Mouse (Mus musculus) layer of hippocampus, postnatal 14 days (tissue): ENCODE results near the gene Marcksl1. TPM values are rescaled to one million over a fixed set of nuclear protein-coding genes. Genes with fewer than 3 reads are reported as not detected.

Experiments
- DNase-seq, 2 experiments: peaks; one replicate each; pipeline ENCODE4 v3.0.0; 2021 to 2022; ENCODE audit warnings: low spot score in 2 of 2, mixed read lengths in 1 of 2
- long read RNA-seq, 2 experiments: library from polyadenylated mRNA; stranded (forward); transcript quantifications; one replicate each; pipeline ENCODE4 v2.0.0; 2021
- total RNA-seq, 2 experiments: library from RNA; stranded (reverse); gene quantifications; 2 replicates each; pipeline ENCODE4 v1.2.3; 2021

The Marcksl1 gene
- total RNA-seq, result 100 to 1,000 TPM; 372 to 379 TPM
- long read RNA-seq, experiment 1, transcript Marcksl1-201 (2 exons, 1,605 nt), result major isoform, 868 of 912 reads
- long read RNA-seq, experiment 1, partial matches to known transcripts, result 0 of 912 reads
- long read RNA-seq, experiment 1, other reads (novel, unspliced or antisense), result 44 of 912 reads
- long read RNA-seq, experiment 2, transcript Marcksl1-201 (2 exons, 1,605 nt), result major isoform, 1,217 of 1,294 reads
- long read RNA-seq, experiment 2, partial matches to known transcripts, result 0 of 1,294 reads
- long read RNA-seq, experiment 2, other reads (novel, unspliced or antisense), result 77 of 1,294 reads

DNA sequence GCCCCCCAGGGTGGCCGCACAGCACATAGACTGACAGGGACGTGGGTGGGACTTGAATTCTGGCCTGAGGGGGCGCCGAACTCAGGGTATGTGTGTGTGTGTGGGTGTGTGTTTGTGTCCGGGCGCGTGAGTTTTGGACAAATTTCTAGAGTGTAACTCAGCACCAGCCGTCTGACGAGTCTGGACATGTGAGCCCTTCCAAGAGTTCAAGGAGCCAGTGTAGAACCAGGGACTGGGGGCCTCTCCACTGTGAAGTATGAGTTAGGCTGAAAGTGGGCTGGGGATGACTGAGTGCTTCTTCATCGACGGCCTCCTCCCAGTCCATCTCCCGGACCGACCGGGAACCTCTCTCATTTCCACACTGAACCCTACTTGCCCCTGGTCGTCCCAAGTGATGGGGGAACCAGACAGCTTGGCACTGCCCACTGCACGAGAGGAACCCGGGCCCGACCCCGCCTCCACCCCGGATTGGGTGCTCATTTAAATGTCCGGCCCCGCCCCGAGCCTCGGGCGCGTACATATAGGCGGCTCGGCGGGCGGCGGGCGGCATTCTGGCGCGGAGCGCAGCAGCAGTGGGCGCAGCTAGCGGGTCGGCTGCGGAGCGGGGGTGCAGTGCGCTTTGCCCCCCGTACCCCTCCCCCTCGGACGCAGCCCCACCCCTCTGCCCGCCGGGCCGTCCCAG is at the start of gene Marcksl1:
Gene Marcksl1, plus strand, starts transcription at position 496 of the 682 bp plus-strand sequence.
- peak; percentile 85 to 93 for DNase-seq

DNA sequence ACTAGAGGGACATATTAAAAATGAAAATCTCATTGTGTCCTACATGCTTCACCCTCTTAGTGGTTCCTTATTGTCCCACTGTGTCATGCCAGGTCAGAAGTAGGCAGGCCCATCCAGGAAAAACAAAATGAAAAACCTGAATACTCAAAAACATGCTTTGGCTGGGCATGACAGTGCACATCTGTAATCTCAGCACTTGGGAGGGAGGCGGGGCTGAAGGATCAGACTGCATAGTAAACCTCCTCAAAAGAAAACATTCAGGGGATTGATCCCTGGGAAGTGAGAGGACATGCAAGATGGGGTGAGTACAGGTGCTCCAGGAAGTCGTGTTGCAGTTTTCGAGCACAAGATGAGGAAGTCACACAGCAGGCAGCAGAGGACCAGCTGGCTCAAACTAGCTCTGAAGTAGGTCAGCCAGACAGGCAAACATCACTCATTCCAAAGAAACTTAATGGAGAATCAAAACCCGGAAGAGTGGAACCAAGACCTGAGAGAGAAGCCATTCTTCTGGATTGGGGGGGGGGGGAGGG is 49.0 kb upstream of the Marcksl1 start:
- no peak for DNase-seq

DNA sequence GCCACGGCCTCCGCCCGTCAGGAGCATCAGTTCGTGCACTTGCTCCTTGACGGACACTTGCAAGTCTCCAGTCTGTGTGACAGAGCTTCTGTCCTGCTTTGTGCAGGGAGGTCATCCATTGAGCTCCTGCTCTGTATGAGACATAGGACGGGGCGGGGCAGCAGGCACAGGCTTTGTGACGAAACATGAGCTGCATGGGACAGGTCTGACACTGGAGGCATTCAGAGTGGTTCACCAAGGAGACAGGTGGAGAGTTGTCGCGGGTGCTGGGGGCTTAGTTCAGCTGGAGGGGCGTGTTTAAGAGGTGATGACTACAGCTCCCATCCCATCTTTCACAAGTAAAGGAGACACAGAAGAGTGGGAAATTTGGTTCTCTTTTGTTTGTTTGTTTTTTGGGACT is 37.3 kb upstream of the Marcksl1 start:
- DNase-seq, result no peak

DNA sequence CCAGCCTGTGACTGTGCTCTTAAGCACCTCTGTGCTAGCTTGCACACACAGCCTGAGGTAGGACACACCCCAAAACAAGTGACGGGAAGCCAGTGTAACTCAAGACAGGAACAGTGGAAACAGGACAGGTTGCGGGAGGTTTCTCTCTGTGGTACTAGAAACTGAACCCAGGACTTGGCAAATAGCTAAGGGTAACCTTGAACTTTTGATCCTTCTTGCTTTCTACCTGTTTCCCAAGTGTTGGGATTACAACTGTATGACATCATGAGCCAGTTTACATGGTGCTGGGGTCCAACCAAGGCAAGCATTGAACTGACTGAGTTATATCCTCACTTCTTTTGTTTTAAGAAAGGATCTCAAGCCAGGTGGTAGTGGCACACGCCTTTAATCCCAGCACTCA is 33.5 kb upstream of the Marcksl1 start:
- DNase-seq, result no peak

DNA sequence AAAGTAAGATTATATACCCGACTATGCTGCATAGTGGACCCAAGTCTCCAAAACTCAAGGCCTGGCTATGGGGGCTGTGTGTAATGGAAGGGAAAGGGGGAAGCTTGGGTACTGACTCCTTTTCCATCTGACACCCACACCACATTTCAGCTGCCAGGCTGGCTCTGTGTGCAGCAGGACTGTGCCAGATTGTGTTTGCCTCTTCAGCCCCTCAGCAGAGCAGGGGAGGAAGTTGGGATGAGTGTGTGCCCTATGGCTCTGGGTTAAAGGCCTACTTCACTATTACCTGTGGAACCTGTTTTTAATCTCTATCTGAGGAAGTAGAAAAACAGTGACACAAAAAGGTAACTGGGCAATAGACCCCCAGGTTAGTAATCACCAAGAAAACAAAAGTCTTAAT is 32.3 kb upstream of the Marcksl1 start:
- DNase-seq, result no peak

DNA sequence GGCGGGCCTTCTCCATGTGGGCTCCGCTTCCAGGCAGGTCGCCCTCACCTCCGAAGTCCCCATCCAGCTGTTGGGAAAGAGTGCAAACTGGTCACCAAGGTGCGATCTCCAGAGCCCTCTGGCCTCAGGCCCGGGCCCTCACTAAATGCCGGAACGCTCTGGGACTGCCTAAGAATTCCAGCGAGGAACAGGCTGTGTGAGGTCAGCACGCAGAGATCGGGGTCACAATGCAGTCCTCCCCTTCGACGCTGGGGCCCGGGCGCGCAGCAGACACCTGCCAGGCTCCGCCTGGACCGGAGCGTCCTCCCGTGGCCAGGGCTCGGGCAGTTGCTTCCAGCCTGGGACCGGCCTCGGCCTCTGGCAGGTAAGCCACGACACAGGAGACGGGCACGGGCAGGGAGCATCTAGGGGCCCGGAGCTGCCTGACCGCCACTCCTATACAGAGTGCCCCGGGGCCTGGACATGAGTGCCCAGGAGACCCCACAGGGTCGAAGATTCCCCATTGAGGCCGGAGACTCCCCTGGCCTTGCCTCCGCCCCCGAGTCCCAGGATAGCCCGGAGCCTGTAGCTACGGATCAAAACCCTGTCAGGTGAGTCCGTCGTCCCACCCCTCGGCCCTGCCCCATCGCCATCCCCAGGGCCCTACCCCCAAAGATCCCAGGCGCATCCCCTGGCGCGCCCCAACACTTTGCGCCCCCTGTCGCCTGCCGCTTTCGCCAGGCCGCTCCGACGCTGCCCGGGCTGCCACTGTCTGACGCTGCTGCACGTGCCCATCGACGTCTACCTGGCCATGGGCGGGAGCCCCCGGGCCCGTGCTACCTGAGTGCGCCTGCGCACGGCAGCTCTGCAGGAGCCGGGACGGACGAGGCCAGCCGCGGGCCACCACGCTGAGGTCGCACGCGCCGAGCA is 22.2 kb upstream of the Marcksl1 start, which contains the start of the genes Tssk3 and Fam229a:
Gene Tssk3, minus strand, starts transcription at position 51 of the 909 bp plus-strand sequence.
Gene Fam229a, plus strand, starts transcription at position 219 of the 909 bp plus-strand sequence.
- no peak for DNase-seq

DNA sequence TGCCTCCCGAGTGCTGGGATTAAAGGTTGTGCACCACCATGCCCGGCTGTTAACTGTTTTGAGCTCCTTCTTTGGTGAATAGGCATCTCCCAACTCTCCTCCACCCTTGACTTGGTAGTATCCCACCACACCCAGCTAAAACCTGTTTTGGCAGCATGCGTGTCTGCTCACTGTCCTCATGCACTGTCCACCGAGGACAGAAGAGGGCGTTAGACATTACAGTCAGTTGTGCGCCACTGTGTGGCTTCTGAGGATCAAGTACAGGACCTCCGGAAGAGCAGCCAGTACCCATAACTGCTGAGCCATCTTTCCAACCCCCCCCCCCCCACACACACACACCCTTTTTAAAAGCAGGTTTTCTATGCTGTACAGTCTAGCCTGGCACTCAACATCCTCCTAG is 18.7 kb upstream of the Marcksl1 start:
- DNase-seq, result no peak

DNA sequence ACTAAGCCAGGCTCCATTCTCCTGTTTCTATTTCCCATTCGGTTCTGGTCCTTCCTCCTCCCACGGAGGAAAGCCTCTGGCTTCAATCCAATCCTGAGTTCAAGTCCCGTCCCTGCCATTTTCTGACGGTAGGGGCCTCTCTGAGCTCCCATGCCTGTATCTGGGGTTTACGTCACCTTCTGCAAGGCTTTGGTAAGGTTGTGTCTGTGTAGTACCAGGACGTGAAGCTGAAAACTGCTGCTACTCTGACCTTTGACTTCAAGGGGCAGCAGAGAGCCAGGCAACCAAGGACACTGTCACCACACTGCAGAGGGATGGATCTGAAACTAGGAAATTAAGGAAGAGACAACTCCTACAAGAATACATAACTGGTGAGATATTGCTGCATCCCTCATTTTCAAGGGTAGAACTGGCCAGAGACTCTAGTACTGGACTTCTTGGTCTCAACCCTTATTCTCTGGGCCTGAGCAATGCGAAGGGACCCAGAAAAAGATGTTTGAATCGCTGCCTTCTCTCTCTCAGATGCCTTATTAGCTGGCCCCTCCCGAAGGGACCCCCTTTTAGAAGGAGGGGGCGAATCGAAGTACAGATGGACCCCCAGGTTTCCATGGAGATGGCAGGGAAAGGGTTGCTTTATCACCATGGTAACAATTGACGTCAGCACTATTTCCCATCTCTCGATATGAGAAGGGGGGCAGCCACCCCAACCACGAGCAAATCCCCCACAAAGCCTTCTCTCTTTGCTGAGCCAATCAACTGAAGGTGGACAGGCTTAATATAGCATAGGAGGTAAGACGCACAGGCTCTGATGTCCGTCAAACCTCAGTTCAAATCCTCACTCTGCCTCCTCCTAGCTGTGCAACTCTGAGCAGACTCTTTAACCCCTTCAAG is 17.5 kb upstream of the Marcksl1 start:
- DNase-seq, result peak; percentile 71 to 89

DNA sequence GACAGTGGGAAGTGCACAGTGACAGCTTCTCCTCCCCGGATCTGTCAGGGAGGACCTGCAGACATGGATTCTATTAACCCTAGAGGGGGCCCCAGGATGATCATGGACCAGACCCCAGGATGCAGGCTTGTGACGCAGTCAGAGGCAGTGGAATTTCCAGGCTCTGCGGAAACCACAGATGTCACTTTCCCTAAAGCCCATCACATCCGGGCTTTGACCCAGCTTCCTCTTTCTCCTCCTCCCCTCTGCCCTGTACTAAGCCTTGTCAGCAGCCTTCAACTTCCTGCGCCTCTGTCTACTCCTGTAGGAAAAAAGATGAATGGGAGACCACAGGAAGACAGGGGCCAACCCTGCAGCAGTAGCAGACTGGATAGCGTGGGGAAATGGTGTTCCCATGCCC is 16.8 kb upstream of the Marcksl1 start:
- no peak for DNase-seq

DNA sequence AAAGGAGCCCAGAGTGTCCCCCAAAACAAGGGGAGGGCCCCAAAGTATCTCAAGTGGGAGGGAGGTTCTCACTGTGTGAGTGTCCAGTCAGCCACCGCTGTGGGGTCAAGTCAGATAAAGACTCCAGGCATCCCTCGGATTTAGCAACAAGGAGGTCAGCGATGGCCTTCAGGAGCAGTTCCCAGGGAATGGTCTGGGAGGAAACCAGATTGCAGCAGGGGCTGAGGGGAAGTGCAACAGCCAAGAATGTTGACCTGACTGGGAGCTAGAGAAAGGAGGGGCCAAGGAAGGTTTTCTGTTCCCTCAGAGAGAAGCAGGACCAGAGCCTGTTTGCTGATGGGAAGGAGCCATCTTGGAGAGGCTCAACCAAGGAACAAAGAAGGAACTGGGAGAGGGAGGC is 14.4 kb upstream of the Marcksl1 start:
- DNase-seq, result no peak

DNA sequence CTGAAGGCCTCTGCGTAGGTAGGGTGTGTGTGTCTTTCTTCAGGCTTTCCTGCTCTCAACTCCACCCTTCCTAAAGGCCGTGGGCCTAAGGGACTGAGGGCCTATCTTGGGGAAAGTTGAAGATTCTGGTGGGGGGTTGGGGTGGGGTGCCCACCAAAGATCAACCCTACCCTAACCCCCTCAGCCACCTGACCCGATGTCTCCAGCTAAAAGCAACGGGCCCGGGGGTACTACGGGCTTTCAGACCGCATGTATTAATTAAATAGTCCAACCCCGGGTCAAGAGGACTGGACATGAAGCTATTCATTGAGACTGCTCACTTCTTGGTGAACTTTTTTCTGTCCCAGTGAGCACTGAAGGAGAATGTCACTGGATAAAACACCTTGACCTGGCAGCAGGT is 13.4 kb upstream of the Marcksl1 start:
- no peak for DNase-seq

DNA sequence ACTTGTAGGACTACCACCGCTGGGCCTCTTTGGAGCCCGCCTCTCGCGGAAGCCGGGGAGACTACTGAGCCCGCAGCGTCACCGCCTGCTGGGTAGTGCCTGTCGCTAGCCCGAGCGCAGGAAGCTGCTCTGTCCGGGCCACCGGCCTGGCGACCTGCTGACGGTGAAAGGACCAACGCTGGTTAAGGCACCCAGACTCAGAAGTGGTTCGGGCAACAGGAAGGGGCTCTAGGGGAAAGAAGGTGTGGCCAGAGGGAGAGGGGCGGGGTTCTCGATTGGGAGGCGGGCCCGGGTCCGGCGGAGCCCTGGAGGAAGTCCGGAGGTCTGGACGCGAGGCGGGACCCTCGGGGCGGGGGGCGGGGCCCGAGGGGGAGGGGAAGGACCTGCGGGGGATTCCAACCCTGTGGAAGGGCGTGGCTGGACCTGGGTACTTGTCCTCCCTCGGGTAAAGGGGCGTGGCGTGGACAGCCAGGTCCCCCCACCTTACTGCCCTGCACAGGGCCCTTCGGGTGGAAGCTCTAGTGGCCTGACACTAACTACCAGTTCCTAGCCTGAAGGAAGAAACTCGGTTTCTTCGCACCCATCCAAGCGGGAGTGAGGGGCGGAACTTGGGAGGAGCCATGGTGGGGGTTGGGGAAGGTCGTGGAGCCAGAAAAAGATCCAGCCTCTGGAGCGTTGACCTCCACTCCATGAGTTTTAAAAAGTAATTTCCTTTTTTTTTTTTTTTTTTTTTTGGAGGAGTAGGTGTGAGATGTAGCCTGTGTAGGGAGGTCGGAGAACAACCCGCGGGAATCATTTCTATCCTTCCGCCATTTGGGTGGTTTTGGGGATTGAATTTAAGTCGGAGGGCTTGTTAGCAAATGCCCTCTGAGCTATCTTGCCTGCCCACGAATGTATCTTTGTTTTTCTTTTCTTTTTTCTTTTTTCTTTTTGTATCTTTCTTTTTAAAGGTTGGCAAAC is 12.5 kb upstream of the Marcksl1 start:
- DNase-seq, result peak; percentile 73 to 75

DNA sequence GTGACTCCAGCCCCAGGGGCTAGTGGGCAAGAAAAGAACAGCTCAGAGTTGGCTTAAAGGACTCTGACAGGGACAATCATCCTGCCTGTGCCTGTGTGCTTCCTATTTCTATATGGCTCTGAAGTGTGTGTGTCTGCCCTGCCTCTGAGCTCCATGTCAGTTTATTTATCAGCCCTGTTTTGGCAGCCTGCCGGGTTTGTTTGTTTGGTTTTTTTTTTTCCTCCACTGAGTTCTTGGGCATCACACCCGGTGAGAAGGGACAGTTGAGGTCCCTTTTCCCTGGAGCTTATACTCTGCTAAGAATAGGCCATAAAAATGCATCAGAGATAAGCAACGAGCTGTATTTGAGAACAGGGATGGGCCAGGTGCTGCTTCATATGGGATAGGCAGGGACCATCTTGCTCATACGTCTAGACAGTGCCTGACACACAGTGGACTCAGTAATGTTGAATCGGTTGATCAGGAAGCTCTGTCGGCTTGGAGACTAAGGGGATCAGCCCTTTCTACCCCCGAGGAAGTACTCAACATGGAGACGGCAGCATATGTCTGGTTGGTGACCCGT is 11.0 kb upstream of the Marcksl1 start:
- no peak for DNase-seq

DNA sequence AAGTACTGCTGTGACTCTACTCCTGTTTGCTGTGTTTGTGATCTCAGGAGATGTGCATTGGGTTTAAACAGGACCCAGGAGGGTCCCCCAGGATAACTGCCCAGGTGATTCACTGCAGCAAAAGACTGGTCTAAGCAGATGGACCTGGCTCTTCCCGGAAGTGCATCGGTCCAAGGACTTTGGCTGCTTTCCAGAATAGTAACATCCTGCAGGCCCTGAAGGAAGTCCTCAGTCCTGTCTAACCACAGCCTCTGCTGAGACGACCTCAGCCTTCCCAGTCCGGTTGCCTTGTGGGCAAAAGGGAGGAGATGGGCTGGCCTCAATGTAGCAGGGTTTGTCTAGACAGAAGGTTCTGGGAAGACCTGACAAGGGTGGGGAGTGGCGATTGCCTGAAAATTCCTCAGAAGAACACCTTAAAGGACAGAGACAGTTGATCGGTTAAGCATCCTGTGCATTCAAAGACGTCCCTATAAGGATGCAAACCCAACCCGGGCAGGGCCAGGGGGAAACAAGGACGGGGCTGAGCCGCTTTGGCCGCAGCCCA is 10.4 kb upstream of the Marcksl1 start:
- DNase-seq, result no peak

DNA sequence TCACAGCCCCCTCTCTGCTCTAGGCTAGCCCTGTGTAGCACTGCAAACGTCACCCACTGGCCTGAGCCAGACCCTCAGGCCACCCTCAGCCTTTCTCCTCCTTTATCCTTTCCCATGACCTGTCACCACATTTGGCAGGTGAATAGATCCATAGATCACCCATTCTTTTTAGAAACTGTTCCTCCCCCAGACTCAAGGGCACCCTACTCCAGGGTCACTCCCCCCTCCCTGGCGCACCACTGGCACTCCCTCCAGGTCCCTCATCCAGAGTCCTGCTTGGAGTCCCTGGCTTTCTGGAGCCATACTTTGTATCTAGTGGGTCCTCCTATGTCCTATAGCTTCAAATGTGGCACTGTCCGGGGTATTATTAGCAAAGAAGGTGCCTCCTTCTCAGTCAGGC is 7.9 kb upstream of the Marcksl1 start:
- no peak for DNase-seq

DNA sequence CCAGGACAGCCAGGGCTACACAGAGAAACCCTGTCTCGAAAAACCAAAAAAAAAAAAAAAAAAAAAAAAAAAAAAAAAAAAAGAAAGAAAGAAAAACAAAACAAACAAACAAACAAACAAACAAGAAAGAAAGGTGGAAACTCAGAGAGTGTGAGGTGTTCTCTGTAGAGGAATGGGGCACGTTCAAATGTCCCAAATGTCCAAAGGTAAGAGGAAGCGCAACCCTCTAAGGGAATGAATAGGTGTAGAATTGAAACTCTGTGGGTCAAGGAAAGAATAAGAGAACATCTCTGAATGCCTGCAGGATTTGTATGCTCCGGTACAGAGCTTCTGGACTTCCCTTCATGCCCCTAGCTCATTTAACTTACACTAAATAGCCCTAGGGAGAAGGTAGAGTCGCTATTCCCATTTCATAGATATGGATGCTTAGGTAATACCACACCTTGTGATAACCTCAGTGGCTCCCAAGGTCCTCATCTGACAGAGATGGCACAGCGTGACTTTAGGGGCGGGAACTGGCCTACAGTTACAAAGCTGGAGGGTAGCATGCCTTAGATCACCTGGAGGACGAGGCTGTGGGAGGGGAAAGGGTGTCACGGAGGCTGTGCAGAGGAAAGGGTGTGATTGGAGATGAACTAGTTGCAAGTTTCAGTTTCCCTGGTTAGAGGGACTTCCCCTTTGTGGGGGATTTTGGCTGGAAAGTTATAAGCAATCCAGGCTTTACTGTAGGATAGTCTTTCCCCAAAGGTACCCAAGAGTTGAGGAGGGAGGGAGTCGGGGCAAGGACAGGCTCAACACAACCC is 5.7 kb upstream of the Marcksl1 start:
- DNase-seq, result no peak

DNA sequence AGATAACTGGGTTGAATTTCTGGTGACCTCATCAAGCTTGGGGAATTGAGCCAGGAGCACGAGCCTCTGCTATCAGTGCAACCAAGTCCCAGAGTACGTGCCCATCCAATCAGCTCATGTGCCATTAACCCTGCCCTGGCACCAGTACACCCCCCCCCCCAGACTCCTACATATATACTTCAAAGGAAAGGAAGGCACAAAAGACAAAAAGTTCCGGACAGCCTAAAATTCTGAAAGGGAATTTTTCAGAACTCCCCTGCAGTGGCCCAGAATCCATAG is 5.2 kb upstream of the Marcksl1 start:
- no peak for DNase-seq
